Mouse (Mus musculus) liver, embryonic 16.5 days (tissue): ENCODE measurements around the gene Dennd1b. TPM values are rescaled to one million over a fixed set of nuclear protein-coding genes. Genes with fewer than 3 reads are reported as not detected.

Source experiments
- ATAC-seq: fragments of 200-750 bp; cut with Nextera tagmentation; 2 replicates; pipeline ENCODE4 v1.8.0; 2017; ENCODE audit warnings: low read depth, mild to moderate bottlenecking, moderate number of reproducible peaks, moderate library complexity
- H3K27ac ChIP-seq: fragments of 300-500 bp; sonication (generic); 2 replicates; pipeline ENCODE4 v1.5.1; 2014; ENCODE audit warnings: mild to moderate bottlenecking, low read length
- H3K27me3 ChIP-seq: fragments of 300-500 bp; sonication (generic); 2 replicates; pipeline ENCODE4 v1.6.1; 2014; ENCODE audit warnings: low read depth, low read length, mixed read lengths; ENCODE audit not compliant: control insufficient read depth, insufficient read depth
- H3K36me3 ChIP-seq: fragments of 300-500 bp; sonication (generic); 2 replicates; pipeline ENCODE4 v1.6.1; 2014; ENCODE audit warnings: mild to moderate bottlenecking; ENCODE audit not compliant: control insufficient read depth, insufficient read depth
- H3K4me1 ChIP-seq: fragments of 300-500 bp; sonication (generic); 2 replicates; pipeline ENCODE4 v1.6.1; 2014; ENCODE audit warnings: low read depth, low read length, mixed read lengths; ENCODE audit not compliant: control insufficient read depth
- H3K4me2 ChIP-seq: fragments of 300-500 bp; sonication (generic); 2 replicates; pipeline ENCODE4 v1.6.1; 2014; ENCODE audit warnings: low read depth, low read length, mixed read lengths
- H3K4me3 ChIP-seq: fragments of 300-500 bp; sonication (generic); 2 replicates; pipeline ENCODE4 v1.5.1; 2014; ENCODE audit warnings: low read depth, mild to moderate bottlenecking, low read length
- H3K9ac ChIP-seq: fragments of 300-500 bp; sonication (generic); 2 replicates; pipeline ENCODE4 v1.6.1; 2014; ENCODE audit warnings: low read depth, low read length
- H3K9me3 ChIP-seq: fragments of 300-500 bp; sonication (generic); replicated peaks from 2 replicates; pipeline ENCODE4 v1.6.1; 2016; ENCODE audit warnings: low read length; ENCODE audit not compliant: control insufficient read depth
- WGBS: fragments of 180-500 bp; shearing (Covaris S2); extraction: QIAGEN DNeasy Blood & Tissue Kit; methylation state at CpG from one replicate; pipeline ENCODE4 v1.1.7; 2014; ENCODE audit not compliant: insufficient replicate concordance; 5-methylcytosine and 5-hydroxymethylcytosine counted together
- polyA plus RNA-seq: library from polyadenylated mRNA; unstranded; fragments of >200 nt; fragmentation: Nextera tagmentation; extraction: Ambion mirVana; gene quantifications from 2 replicates; pipeline ENCODE4 v1.2.1, GENCODE M21; 2015

Dennd1b gene
- polyA plus RNA-seq, 1 experiment from 2014 or later, result 1.8 TPM

DNA sequence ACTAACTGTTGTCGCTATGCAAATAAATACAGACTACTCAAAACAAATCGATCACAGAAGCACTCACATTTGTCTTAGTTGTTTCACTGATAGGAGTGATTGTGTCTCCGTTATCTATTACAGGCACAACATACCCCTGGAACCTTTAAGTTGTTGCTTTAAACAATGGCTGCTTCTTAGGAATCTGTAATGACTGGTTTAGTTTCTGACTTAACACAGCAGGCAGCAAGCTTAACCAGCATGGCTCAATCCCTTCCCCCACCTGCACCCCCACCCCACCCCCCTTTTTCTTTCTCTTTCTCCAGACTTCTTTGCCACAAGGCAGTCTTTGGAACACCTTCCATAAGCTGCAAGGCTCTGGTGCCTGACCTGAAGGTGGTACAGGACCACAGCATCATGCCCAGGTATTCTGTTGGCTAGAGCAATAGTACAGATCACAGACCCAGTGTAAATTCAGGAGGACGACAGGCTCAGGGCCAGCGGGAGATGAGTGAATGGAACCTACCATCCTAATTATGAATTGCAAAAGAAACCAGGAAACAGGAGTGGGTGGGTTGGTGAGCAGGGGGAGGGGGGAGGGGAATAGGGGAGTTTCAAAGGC is 231.3 kb downstream of the Dennd1b start:
- no peak for ATAC-seq
- WGBS, result 36% methylated on average over 5 of the region's 5 CpGs
- H3K4me2 ChIP-seq, result no peak overlapping the region

DNA sequence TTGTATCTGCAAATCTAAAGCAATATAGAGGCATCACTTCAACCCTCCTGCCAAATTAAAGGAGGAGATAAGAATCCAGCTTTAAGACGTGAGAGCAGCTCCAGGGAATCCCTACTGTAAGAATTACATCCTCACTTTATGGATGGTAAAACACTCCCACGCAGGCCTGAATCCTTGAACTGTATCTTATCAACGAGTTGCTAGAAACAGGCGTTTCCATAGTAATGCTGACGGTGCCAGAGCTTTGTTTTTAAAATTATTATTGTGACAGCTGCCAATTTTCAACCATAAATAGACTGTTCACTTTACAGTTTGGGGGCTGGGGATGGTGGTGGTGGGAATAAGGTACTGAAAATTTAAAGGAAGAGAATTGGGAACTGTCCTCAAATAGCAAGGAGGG is 239.8 kb downstream of the Dennd1b start:
- 43% methylated on average over 5 of the region's 5 CpGs for WGBS
- Histone ChIP-seq H3K27ac (no peak overlapping the region), H3K4me2 (no peak overlapping the region), H3K4me3 (no peak overlapping the region), H3K9me3 (no peaks in the 10 kb centered on the region), H3K27me3 (no peaks in the 10 kb centered on the region), H3K9ac (no peak overlapping the region), H3K36me3 (no peaks in the 10 kb centered on the region), H3K4me1 (no peaks in the 10 kb centered on the region)
- no peak for ATAC-seq

More for the DNA sequence above, 231.3 kb downstream of the Dennd1b start:
- H3K4me1 ChIP-seq, result no peaks in the 10 kb centered on the region
- no peak overlapping the region for H3K27ac ChIP-seq
- H3K36me3 ChIP-seq, result no peaks in the 10 kb centered on the region
- H3K4me3 ChIP-seq, result no peak overlapping the region
- H3K9me3 ChIP-seq, result no peaks in the 10 kb centered on the region
- no peaks in the 10 kb centered on the region for H3K27me3 ChIP-seq
- no peak overlapping the region for H3K9ac ChIP-seq

DNA sequence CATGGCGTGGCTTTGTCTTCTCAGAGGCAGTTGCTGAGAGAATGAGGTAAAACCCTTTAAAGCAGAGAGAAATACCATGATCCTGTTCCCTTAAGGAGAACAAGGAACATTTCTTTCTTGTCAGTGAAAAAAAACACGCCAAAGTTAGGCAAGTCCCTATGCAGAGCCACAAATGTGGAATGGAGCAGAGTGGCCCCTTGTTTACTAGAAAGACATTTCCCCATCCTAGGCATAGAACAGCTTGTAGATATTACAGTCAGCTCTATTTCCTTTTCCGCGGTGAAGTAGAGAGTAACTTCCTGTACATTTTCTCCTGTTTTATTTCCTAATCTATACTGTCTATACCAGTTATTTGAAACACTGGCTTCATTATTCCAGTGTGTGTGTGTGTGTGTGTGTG is 243.0 kb downstream of the Dennd1b start:
- no peaks in the 10 kb centered on the region for H3K4me1 ChIP-seq
- no peaks in the 10 kb centered on the region for H3K9me3 ChIP-seq
- H3K9ac ChIP-seq, result no peak overlapping the region
- 47% methylated on average over 4 of the region's 4 CpGs for WGBS
- no peak overlapping the region for H3K4me2 ChIP-seq
- no peak overlapping the region for H3K4me3 ChIP-seq
- H3K27me3 ChIP-seq, result no peaks in the 10 kb centered on the region
- no peaks in the 10 kb centered on the region for H3K36me3 ChIP-seq
- ATAC-seq, result no peak
- H3K27ac ChIP-seq, result no peak overlapping the region

DNA sequence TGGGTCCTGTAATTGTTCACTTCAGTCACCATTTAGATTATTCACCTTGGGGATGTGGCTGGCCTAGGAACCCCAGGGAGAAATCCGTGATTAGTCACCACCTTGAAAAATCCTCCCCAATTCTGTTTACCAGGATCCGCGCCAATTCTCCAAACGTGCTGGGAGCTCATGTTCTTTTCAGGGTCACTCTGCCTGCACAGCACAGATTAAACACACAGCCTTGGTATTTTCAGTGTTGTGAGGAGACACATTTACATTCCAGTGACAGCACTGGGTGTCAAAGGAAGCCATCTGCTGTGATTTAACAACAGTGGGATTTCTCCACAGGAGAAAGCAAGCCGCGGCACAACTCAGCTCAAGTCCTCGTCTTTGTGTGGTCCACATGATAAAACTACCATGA is 246.6 kb downstream of the Dennd1b start:
- ATAC-seq, result no peak
- H3K4me2 ChIP-seq, result no peak overlapping the region
- no peaks in the 10 kb centered on the region for H3K36me3 ChIP-seq
- H3K9me3 ChIP-seq, result no peaks in the 10 kb centered on the region
- no peaks in the 10 kb centered on the region for H3K27me3 ChIP-seq
- no peak overlapping the region for H3K9ac ChIP-seq
- H3K4me1 ChIP-seq, result no peaks in the 10 kb centered on the region
- WGBS, result 55% methylated on average over 7 of the region's 7 CpGs
- no peak overlapping the region for H3K27ac ChIP-seq
- no peak overlapping the region for H3K4me3 ChIP-seq

DNA sequence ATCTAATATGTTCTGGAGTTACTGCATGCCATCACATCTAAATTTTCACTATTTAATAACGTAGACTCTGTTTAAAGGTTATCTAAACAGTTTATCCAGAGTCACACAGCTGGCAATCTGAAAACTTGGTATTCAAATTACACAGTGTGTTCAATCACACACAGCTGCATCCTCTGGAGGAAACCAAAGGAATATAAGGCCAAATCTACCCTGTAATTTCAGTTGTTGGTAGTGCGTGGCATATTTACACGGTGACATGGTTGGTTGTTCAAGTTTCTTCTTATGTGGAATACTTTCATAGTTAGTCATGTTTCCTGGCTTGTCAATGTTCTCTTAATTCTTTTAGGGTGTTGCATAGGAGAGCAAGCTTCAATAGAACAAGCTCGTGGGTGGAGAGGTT is 247.3 kb downstream of the Dennd1b start:
- no peaks in the 10 kb centered on the region for H3K36me3 ChIP-seq
- H3K4me2 ChIP-seq, result no peak overlapping the region
- H3K27me3 ChIP-seq, result no peaks in the 10 kb centered on the region
- H3K9me3 ChIP-seq, result no peaks in the 10 kb centered on the region
- no peaks in the 10 kb centered on the region for H3K4me1 ChIP-seq
- no peak overlapping the region for H3K4me3 ChIP-seq
- no peak overlapping the region for H3K27ac ChIP-seq
- ATAC-seq, result no peak
- WGBS, result 53% methylated on average over 4 of the region's 4 CpGs
- H3K9ac ChIP-seq, result no peak overlapping the region

DNA sequence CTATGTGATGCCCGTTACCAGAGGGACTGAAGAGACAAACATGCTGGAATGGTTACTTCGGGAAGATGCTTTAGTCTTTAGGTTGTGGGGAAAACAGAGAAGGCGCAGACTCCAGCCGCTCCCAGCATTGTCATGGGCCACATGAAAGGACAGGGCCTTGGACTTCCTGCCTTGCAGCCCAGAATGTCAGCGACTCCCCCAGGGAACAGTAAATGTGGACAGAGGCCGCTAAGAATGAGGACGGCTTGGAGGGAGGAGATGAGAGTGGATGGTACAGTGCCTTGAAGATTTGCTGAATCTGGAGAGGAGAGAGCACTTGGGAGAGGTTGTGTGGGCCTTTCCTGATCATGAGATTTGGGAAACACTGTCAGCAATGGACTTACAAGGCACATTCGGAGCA is 252.1 kb downstream of the Dennd1b start:
- Histone ChIP-seq H3K4me1 (no peaks in the 10 kb centered on the region), H3K4me3 (no peak overlapping the region), H3K4me2 (no peak overlapping the region), H3K27ac (no peak overlapping the region), H3K9ac (no peak overlapping the region), H3K36me3 (no peaks in the 10 kb centered on the region), H3K27me3 (no peaks in the 10 kb centered on the region), H3K9me3 (no peaks in the 10 kb centered on the region)
- WGBS, result 56% methylated on average over 8 of the region's 8 CpGs
- ATAC-seq, result no peak

DNA sequence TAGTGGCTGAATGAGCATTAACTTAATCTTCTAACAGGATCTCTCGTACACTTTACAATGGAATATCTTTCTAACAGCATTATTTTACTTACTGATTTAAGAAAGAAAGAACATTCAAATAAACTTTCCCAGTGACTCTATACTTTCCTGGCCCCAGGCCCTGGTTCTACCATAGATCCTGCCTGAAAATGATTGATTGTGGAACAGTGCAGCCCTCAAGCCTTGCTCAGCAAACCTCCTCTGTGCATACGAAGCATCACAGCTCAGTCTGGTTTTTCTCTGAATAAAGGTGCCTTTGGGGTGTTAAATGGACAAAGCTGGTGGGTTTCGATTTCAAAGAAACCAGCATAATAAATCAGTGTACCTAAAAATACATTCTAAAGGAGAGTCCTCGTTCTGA is 260.6 kb downstream of the Dennd1b start:
- H3K4me3 ChIP-seq, result no peak overlapping the region
- no peak overlapping the region for H3K4me2 ChIP-seq
- H3K9ac ChIP-seq, result no peak overlapping the region
- no peak for ATAC-seq
- no peaks in the 10 kb centered on the region for H3K4me1 ChIP-seq
- H3K36me3 ChIP-seq, result no peaks in the 10 kb centered on the region
- no peak overlapping the region for H3K27ac ChIP-seq
- no peaks in the 10 kb centered on the region for H3K27me3 ChIP-seq
- H3K9me3 ChIP-seq, result no peaks in the 10 kb centered on the region
- WGBS, result 42% methylated on average over 4 of the region's 4 CpGs

DNA sequence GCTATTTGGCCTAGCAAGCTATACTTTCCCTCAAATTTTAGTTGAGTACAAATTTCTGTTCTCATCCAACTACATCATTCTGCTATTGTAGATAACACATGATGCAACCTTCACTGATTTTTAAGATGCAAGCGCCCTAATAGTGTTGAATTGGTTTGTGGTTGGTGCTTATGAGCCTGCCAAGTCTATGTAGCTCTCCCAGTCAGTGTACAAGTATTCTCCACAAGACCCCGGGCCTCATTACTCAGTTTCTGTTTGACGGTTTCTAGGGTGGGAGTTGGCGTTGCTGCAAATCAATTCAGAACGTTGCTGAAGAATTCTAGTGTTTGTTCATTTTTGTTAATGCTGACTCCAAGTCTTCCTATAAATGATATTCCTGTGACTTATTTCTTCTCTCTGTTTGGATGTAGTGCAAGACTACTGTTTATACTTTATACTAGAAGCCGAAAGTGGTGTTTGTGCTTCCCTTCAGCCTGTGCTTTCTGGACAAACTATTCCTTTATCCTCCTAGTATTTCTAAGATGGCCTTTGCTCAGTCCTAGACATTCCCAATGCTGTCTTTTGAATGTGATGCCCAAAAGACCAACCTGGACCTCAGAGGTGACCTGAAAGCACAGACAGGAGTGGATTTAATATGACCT is 261.2 kb downstream of the Dennd1b start:
- Histone ChIP-seq H3K36me3 (no peaks in the 10 kb centered on the region), H3K27ac (no peak overlapping the region), H3K9ac (no peak overlapping the region), H3K9me3 (no peaks in the 10 kb centered on the region), H3K4me2 (no peak overlapping the region), H3K4me1 (no peaks in the 10 kb centered on the region), H3K27me3 (no peaks in the 10 kb centered on the region), H3K4me3 (no peak overlapping the region)
- WGBS, result 65% methylated on average over 6 of the region's 6 CpGs
- no peak for ATAC-seq
